Mouse (Mus musculus): ENCODE results near the gene Josd1. TPM values are rescaled to one million over a fixed set of nuclear protein-coding genes. Genes with fewer than 3 reads are reported as not detected.

The Josd1 gene
- total and polyA plus RNA-seq, 3 experiments, result 30.1 to 48.3 (median 34.9) TPM

- Histone ChIP-seq H3K9me3 (replicated peaks; ENCODE audit: low read length) (no peaks in the 10 kb centered on the region), H3K9ac (ENCODE audit: insufficient read depth, low read depth) (no peak overlapping the region), H3K36me3 (replicated peaks in 1 of 2; ENCODE audit: control insufficient read depth in 1 of 2, insufficient read depth in 1 of 2, low read length in 1 of 2) (peaks cover 72 to 92% of the 10 kb centered on the region in 2 experiments), H3K27ac (ENCODE audit: insufficient read depth, low read depth) (no peak overlapping the region), H3K4me1 (ENCODE audit: control insufficient read depth in 1 of 2, insufficient read depth in 2 of 2) (peaks cover 0 to 26% of the 10 kb centered on the region in 2 experiments; a peak in 3 of 4 replicates), H3K79me2 (replicated peaks; ENCODE audit: control insufficient read depth, extremely low read depth, insufficient read depth, poor library complexity, severe bottlenecking) (no peaks in the 10 kb centered on the region), H3K4me2 (ENCODE audit: insufficient read depth, low read depth, poor library complexity, severe bottlenecking) (no peak overlapping the region), H3K4me3 (replicated peaks in 1 of 3; ENCODE audit: low read depth in 2 of 3, low read length in 2 of 3, poor library complexity in 1 of 3) (no peak overlapping the region), H3K27me3 (replicated peaks) (no peaks in the 10 kb centered on the region)
- in situ Hi-C loops (cut with MboI; ENCODE audit: low pct_ligation_motif_present, low pct_unique_long_range_greater_than_20kb, low sequenced_read_pairs), result no loop called here
- dilution Hi-C loops (cut with MboI; ENCODE audit: extremely low pct_ligation_motif_present, extremely low pct_unique_long_range_greater_than_20kb, low sequenced_read_pairs), result no loop called here
- TF ChIP-seq GABPA (IDR thresholded peaks at IDR 0.05; ENCODE audit: insufficient replicate concordance, low read depth, low read length) (no peak), ZC3H11A (IDR thresholded peaks at IDR 0.05; ENCODE audit: low read depth, low read length) (no peak), MEF2A (IDR thresholded peaks at IDR 0.05; ENCODE audit: borderline replicate concordance, low read depth, low read length) (no peak), USF2 (conservative IDR thresholded peaks at IDR 0.05; ENCODE audit: low read depth, low read length) (no peak), MAZ (IDR thresholded peaks at IDR 0.05; ENCODE audit: low read depth, low read length) (no peak), TCF12 (IDR thresholded peaks at IDR 0.05; ENCODE audit: low read depth, low read length) (no peak), RAD21 (IDR thresholded peaks at IDR 0.05; ENCODE audit: low read depth, low read length) (no peak), ZMIZ1 (IDR thresholded peaks at IDR 0.05; ENCODE audit: low read depth, low read length) (no peak), POLR2A (IDR thresholded peaks at IDR 0.05; ENCODE audit: low read depth, low read length) (no peak), SMC3 (IDR thresholded peaks at IDR 0.05; ENCODE audit: low read depth, low read length) (no peak), BHLHE40 (IDR thresholded peaks at IDR 0.05; ENCODE audit: low read depth, low read length) (no peak), ZKSCAN1 (IDR thresholded peaks at IDR 0.05; ENCODE audit: borderline replicate concordance, low read depth, low read length) (no peak), JUND (conservative IDR thresholded peaks at IDR 0.05; ENCODE audit: low read depth, low read length) (no peak), JUN (IDR thresholded peaks at IDR 0.05; ENCODE audit: insufficient read depth, low read depth, low read length) (no peak), CHD1 (IDR thresholded peaks at IDR 0.05; ENCODE audit: low read depth, low read length) (no peak), NRF1 (IDR thresholded peaks at IDR 0.05; ENCODE audit: low read depth, low read length) (no peak), KAT2A (IDR thresholded peaks at IDR 0.05; ENCODE audit: insufficient replicate concordance, low read length) (no peak), SIN3A (IDR thresholded peaks at IDR 0.05; ENCODE audit: low read length) (no peak), CTCF (conservative IDR thresholded peaks at IDR 0.05 in 1 of 2, IDR thresholded peaks at IDR 0.05 in 1 of 2; ENCODE audit: low read depth in 2 of 2, low read length in 2 of 2) (no peak), MXI1 (IDR thresholded peaks at IDR 0.05; ENCODE audit: low read depth, low read length) (no peak)
- no peak for DNase-seq (ENCODE audit: extremely low read depth)
These were observed 33.1 kb upstream of the Josd1 start for GRCm38 (mm10) chr15:79720796-79721195.

- in situ Hi-C loops (cut with MboI; ENCODE audit: low pct_ligation_motif_present, low pct_unique_long_range_greater_than_20kb, low sequenced_read_pairs), result no loop called here
- dilution Hi-C loops (cut with MboI; ENCODE audit: extremely low pct_ligation_motif_present, extremely low pct_unique_long_range_greater_than_20kb, low sequenced_read_pairs), result no loop called here
- H3K36me3 ChIP-seq (replicated peaks in 1 of 2; ENCODE audit: control insufficient read depth in 1 of 2, insufficient read depth in 1 of 2, low read length in 1 of 2), result peaks cover 76 to 92% of the 10 kb centered on the region in 2 experiments
These were observed 32.5 kb upstream of the Josd1 start for GRCm38 (mm10) chr15:79720267-79720666.

More at GRCm38 (mm10) chr15:79720267-79720666, 32.5 kb upstream of the Josd1 start:
- no peak for DNase-seq (ENCODE audit: extremely low read depth)
- H3K4me2 ChIP-seq (ENCODE audit: insufficient read depth, low read depth, poor library complexity, severe bottlenecking), result no peak overlapping the region
- no peak overlapping the region for H3K27ac ChIP-seq (ENCODE audit: insufficient read depth, low read depth)
- H3K9ac ChIP-seq (ENCODE audit: insufficient read depth, low read depth), result no peak overlapping the region
- no peak overlapping the region for H3K4me3 ChIP-seq (replicated peaks in 1 of 3; ENCODE audit: low read depth in 2 of 3, low read length in 2 of 3, poor library complexity in 1 of 3)
- H3K27me3 ChIP-seq (replicated peaks), result no peaks in the 10 kb centered on the region
- TF ChIP-seq EP300 (IDR thresholded peaks at IDR 0.05; ENCODE audit: low read length) (no peak), TCF12 (IDR thresholded peaks at IDR 0.05; ENCODE audit: low read depth, low read length) (no peak), MAX (IDR thresholded peaks at IDR 0.05; ENCODE audit: low read length) (no peak), PAX5 (IDR thresholded peaks at IDR 0.05; ENCODE audit: low read length) (no peak), GABPA (IDR thresholded peaks at IDR 0.05; ENCODE audit: insufficient replicate concordance, low read depth, low read length) (no peak), MYC (IDR thresholded peaks at IDR 0.05; ENCODE audit: low read depth, low read length) (no peak), RAD21 (IDR thresholded peaks at IDR 0.05; ENCODE audit: low read depth, low read length) (no peak)
- no peaks in the 10 kb centered on the region for H3K9me3 ChIP-seq (replicated peaks; ENCODE audit: low read length)
- no peaks in the 10 kb centered on the region for H3K79me2 ChIP-seq (replicated peaks; ENCODE audit: control insufficient read depth, extremely low read depth, insufficient read depth, poor library complexity, severe bottlenecking)
- peaks cover 0 to 21% of the 10 kb centered on the region in 2 experiments; a peak in 3 of 4 replicates for H3K4me1 ChIP-seq (ENCODE audit: control insufficient read depth in 1 of 2, insufficient read depth in 2 of 2)

Data from CH12.LX (cell line).